Mouse (Mus musculus): ENCODE measurements around the gene Crhr1. TPM values are rescaled to one million over a fixed set of nuclear protein-coding genes. Genes with fewer than 3 reads are reported as not detected.

Gene Crhr1
- polyA plus RNA-seq, 1 experiment = 0.24 TPM

GRCm38 (mm10) chr11:104130721-104131647 lies 1.7 kb upstream of the Crhr1 start:
- DNase-seq = no peak
- H3K4me1 ChIP-seq (replicated peaks; ENCODE audit: control insufficient read depth, insufficient read depth, low read length) = no peaks in the 10 kb centered on the region
- TF ChIP-seq POLR2A (IDR thresholded peaks at IDR 0.05; ENCODE audit: control insufficient read depth, extremely low read depth, insufficient read depth, low read length, poor library complexity) (no peak), CTCF (IDR thresholded peaks at IDR 0.05; ENCODE audit: borderline replicate concordance, control insufficient read depth, extremely low read depth, insufficient read depth, low read length, poor library complexity) (no peak)
- WGBS = 68% methylated on average over 15 of the region's 15 CpGs
- H3K4me3 ChIP-seq (ENCODE audit: control insufficient read depth, insufficient read depth, low read length) = no peak overlapping the region
- no peaks in the 10 kb centered on the region; the same call in 1 of the 2 replicates for H3K27me3 ChIP-seq (ENCODE audit: control insufficient read depth, insufficient read depth, low read length)
- no peaks in the 10 kb centered on the region for H3K36me3 ChIP-seq (ENCODE audit: control insufficient read depth, insufficient read depth, low read length)
- no peak overlapping the region for H3K27ac ChIP-seq (ENCODE audit: control insufficient read depth, insufficient read depth, low read length)

GRCm38 (mm10) chr11:104131756-104132155 lies 899 bp upstream of the Crhr1 start:
- Histone ChIP-seq H3K27ac (ENCODE audit: control insufficient read depth, insufficient read depth, low read length) (no peak overlapping the region), H3K36me3 (ENCODE audit: control insufficient read depth, insufficient read depth, low read length) (no peaks in the 10 kb centered on the region), H3K4me3 (ENCODE audit: control insufficient read depth, insufficient read depth, low read length) (no peak overlapping the region), H3K4me1 (replicated peaks; ENCODE audit: control insufficient read depth, insufficient read depth, low read length) (no peaks in the 10 kb centered on the region), H3K27me3 (ENCODE audit: control insufficient read depth, insufficient read depth, low read length) (no peaks in the 10 kb centered on the region; the same call in 1 of the 2 replicates)
- TF ChIP-seq POLR2A (IDR thresholded peaks at IDR 0.05; ENCODE audit: control insufficient read depth, extremely low read depth, insufficient read depth, low read length, poor library complexity) (no peak), CTCF (IDR thresholded peaks at IDR 0.05; ENCODE audit: borderline replicate concordance, control insufficient read depth, extremely low read depth, insufficient read depth, low read length, poor library complexity) (no peak)
- no peak for DNase-seq
- WGBS = 11% methylated on average over 21 of the region's 21 CpGs

GRCm38 (mm10) chr11:104133442-104133983 lies 858 bp downstream of the Crhr1 start:
- no peak for DNase-seq
- TF ChIP-seq POLR2A (IDR thresholded peaks at IDR 0.05; ENCODE audit: control insufficient read depth, extremely low read depth, insufficient read depth, low read length, poor library complexity) (no peak), CTCF (IDR thresholded peaks at IDR 0.05; ENCODE audit: borderline replicate concordance, control insufficient read depth, extremely low read depth, insufficient read depth, low read length, poor library complexity) (no peak)
- Histone ChIP-seq H3K36me3 (ENCODE audit: control insufficient read depth, insufficient read depth, low read length) (no peaks in the 10 kb centered on the region), H3K27ac (ENCODE audit: control insufficient read depth, insufficient read depth, low read length) (no peak overlapping the region), H3K27me3 (ENCODE audit: control insufficient read depth, insufficient read depth, low read length) (no peaks in the 10 kb centered on the region; the same call in 1 of the 2 replicates), H3K4me3 (ENCODE audit: control insufficient read depth, insufficient read depth, low read length) (no peak overlapping the region), H3K4me1 (replicated peaks; ENCODE audit: control insufficient read depth, insufficient read depth, low read length) (no peaks in the 10 kb centered on the region)
- WGBS = 7% methylated on average over 47 of the region's 47 CpGs

- TF ChIP-seq CTCF (IDR thresholded peaks at IDR 0.05; ENCODE audit: borderline replicate concordance, control insufficient read depth, extremely low read depth, insufficient read depth, low read length, poor library complexity) (no peak), POLR2A (IDR thresholded peaks at IDR 0.05; ENCODE audit: control insufficient read depth, extremely low read depth, insufficient read depth, low read length, poor library complexity) (no peak)
- Histone ChIP-seq H3K27me3 (ENCODE audit: control insufficient read depth, insufficient read depth, low read length) (no peaks in the 10 kb centered on the region), H3K4me1 (replicated peaks; ENCODE audit: control insufficient read depth, insufficient read depth, low read length) (no peaks in the 10 kb centered on the region), H3K27ac (ENCODE audit: control insufficient read depth, insufficient read depth, low read length) (no peak overlapping the region), H3K4me3 (ENCODE audit: control insufficient read depth, insufficient read depth, low read length) (no peak overlapping the region), H3K36me3 (ENCODE audit: control insufficient read depth, insufficient read depth, low read length) (no peaks in the 10 kb centered on the region)
- 79% methylated on average over 3 of the region's 3 CpGs for WGBS
- DNase-seq = no peak
These were observed 6.3 kb downstream of the Crhr1 start for GRCm38 (mm10) chr11:104138976-104139375.

GRCm38 (mm10) chr11:104144930-104145329 lies 12.3 kb downstream of the Crhr1 start:
- Histone ChIP-seq H3K4me1 (replicated peaks; ENCODE audit: control insufficient read depth, insufficient read depth, low read length) (no peaks in the 10 kb centered on the region), H3K27me3 (ENCODE audit: control insufficient read depth, insufficient read depth, low read length) (no peaks in the 10 kb centered on the region), H3K4me3 (ENCODE audit: control insufficient read depth, insufficient read depth, low read length) (no peak overlapping the region), H3K36me3 (ENCODE audit: control insufficient read depth, insufficient read depth, low read length) (no peaks in the 10 kb centered on the region), H3K27ac (ENCODE audit: control insufficient read depth, insufficient read depth, low read length) (no peak overlapping the region)
- no peak for DNase-seq
- 97% methylated on average over 1 of the region's 1 CpGs for WGBS
- no peak for TF ChIP-seq POLR2A (IDR thresholded peaks at IDR 0.05; ENCODE audit: control insufficient read depth, extremely low read depth, insufficient read depth, low read length, poor library complexity)
- TF ChIP-seq CTCF (IDR thresholded peaks at IDR 0.05; ENCODE audit: borderline replicate concordance, control insufficient read depth, extremely low read depth, insufficient read depth, low read length, poor library complexity) = no peak

- Histone ChIP-seq H3K4me3 (ENCODE audit: control insufficient read depth, insufficient read depth, low read length) (no peak overlapping the region), H3K4me1 (replicated peaks; ENCODE audit: control insufficient read depth, insufficient read depth, low read length) (no peaks in the 10 kb centered on the region), H3K27ac (ENCODE audit: control insufficient read depth, insufficient read depth, low read length) (no peak overlapping the region), H3K36me3 (ENCODE audit: control insufficient read depth, insufficient read depth, low read length) (no peaks in the 10 kb centered on the region), H3K27me3 (ENCODE audit: control insufficient read depth, insufficient read depth, low read length) (no peaks in the 10 kb centered on the region)
- DNase-seq = no peak
- 81% methylated on average over 7 of the region's 7 CpGs for WGBS
- TF ChIP-seq CTCF (IDR thresholded peaks at IDR 0.05; ENCODE audit: borderline replicate concordance, control insufficient read depth, extremely low read depth, insufficient read depth, low read length, poor library complexity) (no peak), POLR2A (IDR thresholded peaks at IDR 0.05; ENCODE audit: control insufficient read depth, extremely low read depth, insufficient read depth, low read length, poor library complexity) (no peak)
These were observed 16.1 kb downstream of the Crhr1 start for GRCm38 (mm10) chr11:104148787-104149186.
